Mouse (Mus musculus): ENCODE measurements around the gene Hist2h2aa2.
"Not testable (repeated sequence)": the region's sequence is repeated elsewhere in the genome, so short reads cannot be mapped to it uniquely, and the experiment has no call there.

Hist2h2aa2 gene

GRCm38 (mm10) chr3:96198601-96199251 lies 41.4 kb downstream of the Hist2h2aa2 start:
- not testable (repeated sequence) for DNase-seq (ENCODE audit: extremely low read depth, low read depth)

GRCm38 (mm10) chr3:96198181-96198580 lies 41.9 kb downstream of the Hist2h2aa2 start:
- DNase-seq (ENCODE audit: extremely low read depth, low read depth), result peak; percentile 90

- DNase-seq (ENCODE audit: extremely low read depth, low read depth), result peak; percentile 99
Observed at GRCm38 (mm10) chr3:96197129-96197749, 42.8 kb downstream of the Hist2h2aa2 start.

GRCm38 (mm10) chr3:96196437-96197128 lies 43.5 kb downstream of the Hist2h2aa2 start:
- DNase-seq (ENCODE audit: extremely low read depth, low read depth), result peak; percentile 52

GRCm38 (mm10) chr3:96195616-96196313 lies 44.3 kb downstream of the Hist2h2aa2 start:
- no peak for DNase-seq (ENCODE audit: extremely low read depth, low read depth)

- DNase-seq (ENCODE audit: extremely low read depth, low read depth), result no peak
Observed at GRCm38 (mm10) chr3:96194966-96195365, 45.1 kb downstream of the Hist2h2aa2 start.

- no peak for DNase-seq (ENCODE audit: extremely low read depth, low read depth)
Observed at GRCm38 (mm10) chr3:96192977-96193376, 47.1 kb downstream of the Hist2h2aa2 start.

Data from MEL-GATA-1-ER (cell line).